Mouse (Mus musculus) gastrocnemius, postnatal 4 days (tissue): ENCODE results near the gene Sfxn3. TPM values are rescaled to one million over a fixed set of nuclear protein-coding genes. Genes with fewer than 3 reads are reported as not detected.
A peak's percentile ranks its signal among the peaks of the same experiment; 100 is the strongest.
"Not testable (repeated sequence)": the region's sequence is repeated elsewhere in the genome, so short reads cannot be mapped to it uniquely, and the experiment has no call there.

Experiments used
- DNase-seq, 2 experiments: peaks; one replicate each; pipeline ENCODE4 v3.0.0; 2021 to 2022; ENCODE audit warnings: low spot score in 2 of 2, mixed read lengths in 2 of 2
- total RNA-seq, 2 experiments: library from RNA; stranded (reverse); gene quantifications; 2 replicates each; pipeline ENCODE4 v1.2.3; 2021

Gene Sfxn3
- total RNA-seq, 2 experiments from 2014 or later, result 24.1 to 25.2 TPM

GRCm38 (mm10) chr19:45017216-45017771, 30.0 kb upstream of the Sfxn3 start:
- DNase-seq, result peak; percentile 84 to 93

- peak; percentile 91 to 92 for DNase-seq
Measured at GRCm38 (mm10) chr19:45017909-45018308, 29.4 kb upstream of the Sfxn3 start.

GRCm38 (mm10) chr19:45018351-45018831, 28.9 kb upstream of the Sfxn3 start:
- no peak for DNase-seq

- peak in 1 of 2 experiments; percentile 76 for DNase-seq
Measured at GRCm38 (mm10) chr19:45020348-45020747, 27.0 kb upstream of the Sfxn3 start.

GRCm38 (mm10) chr19:45021362-45021761, 25.9 kb upstream of the Sfxn3 start:
- no peak for DNase-seq

- no peak for DNase-seq
Measured at GRCm38 (mm10) chr19:45023993-45024392, 23.3 kb upstream of the Sfxn3 start.

- no peak for DNase-seq
Measured at GRCm38 (mm10) chr19:45024775-45025174, 22.5 kb upstream of the Sfxn3 start.

- no peak for DNase-seq
Measured at GRCm38 (mm10) chr19:45025937-45026568, 21.2 kb upstream of the Sfxn3 start.

- no peak for DNase-seq
Measured at GRCm38 (mm10) chr19:45026958-45027670, 20.2 kb upstream of the Sfxn3 start.

- DNase-seq, result no peak
Measured at GRCm38 (mm10) chr19:45027848-45028247, 19.5 kb upstream of the Sfxn3 start.

- DNase-seq, result no peak
Measured at GRCm38 (mm10) chr19:45028746-45029145, 18.6 kb upstream of the Sfxn3 start.

GRCm38 (mm10) chr19:45029571-45029970, 17.7 kb upstream of the Sfxn3 start:
- DNase-seq, result no peak

- peak in 1 of 2 experiments; percentile 75 for DNase-seq
Measured at GRCm38 (mm10) chr19:45030111-45030510, 17.2 kb upstream of the Sfxn3 start.

- DNase-seq, result peak in 1 of 2 experiments; percentile 78
Measured at GRCm38 (mm10) chr19:45030746-45031693, 16.3 kb upstream of the Sfxn3 start.

- DNase-seq, result peak in 1 of 2 experiments; percentile 74
Measured at GRCm38 (mm10) chr19:45031780-45032179, 15.5 kb upstream of the Sfxn3 start.

- DNase-seq, result no peak
Measured at GRCm38 (mm10) chr19:45032570-45033332, 14.6 kb upstream of the Sfxn3 start.

GRCm38 (mm10) chr19:45036867-45037266, 10.4 kb upstream of the Sfxn3 start:
- peak in 1 of 2 experiments; percentile 71 for DNase-seq

- not testable (repeated sequence) for DNase-seq
Measured at GRCm38 (mm10) chr19:45038198-45038597, 9.1 kb upstream of the Sfxn3 start.

- DNase-seq, result no peak
Measured at GRCm38 (mm10) chr19:45040214-45040613, 7.1 kb upstream of the Sfxn3 start.

- no peak for DNase-seq
Measured at GRCm38 (mm10) chr19:45044389-45044927, 2.8 kb upstream of the Sfxn3 start.
